Mouse (Mus musculus) inflammation-experienced regulatory T-cells, adult 6 months (primary cell): ENCODE data around the gene Tmem220. TPM values are rescaled to one million over a fixed set of nuclear protein-coding genes. Genes with fewer than 3 reads are reported as not detected.
"Not testable (repeated sequence)": the region's sequence is repeated elsewhere in the genome, so short reads cannot be mapped to it uniquely, and the experiment has no call there.

Experiments
- ATAC-seq: one replicate; pipeline ENCODE4 v1.8.0; 2017
- polyA plus RNA-seq, 3 experiments: library from polyadenylated mRNA; unstranded; fragments of 100-300 nt; shearing (Covaris generic); gene quantifications; one replicate each; pipeline ENCODE4 v1.2.1; 2017

Tmem220 gene
- polyA plus RNA-seq, 3 experiments from 2014 or later = 1.9 to 3.0 (median 2.6) TPM

DNA sequence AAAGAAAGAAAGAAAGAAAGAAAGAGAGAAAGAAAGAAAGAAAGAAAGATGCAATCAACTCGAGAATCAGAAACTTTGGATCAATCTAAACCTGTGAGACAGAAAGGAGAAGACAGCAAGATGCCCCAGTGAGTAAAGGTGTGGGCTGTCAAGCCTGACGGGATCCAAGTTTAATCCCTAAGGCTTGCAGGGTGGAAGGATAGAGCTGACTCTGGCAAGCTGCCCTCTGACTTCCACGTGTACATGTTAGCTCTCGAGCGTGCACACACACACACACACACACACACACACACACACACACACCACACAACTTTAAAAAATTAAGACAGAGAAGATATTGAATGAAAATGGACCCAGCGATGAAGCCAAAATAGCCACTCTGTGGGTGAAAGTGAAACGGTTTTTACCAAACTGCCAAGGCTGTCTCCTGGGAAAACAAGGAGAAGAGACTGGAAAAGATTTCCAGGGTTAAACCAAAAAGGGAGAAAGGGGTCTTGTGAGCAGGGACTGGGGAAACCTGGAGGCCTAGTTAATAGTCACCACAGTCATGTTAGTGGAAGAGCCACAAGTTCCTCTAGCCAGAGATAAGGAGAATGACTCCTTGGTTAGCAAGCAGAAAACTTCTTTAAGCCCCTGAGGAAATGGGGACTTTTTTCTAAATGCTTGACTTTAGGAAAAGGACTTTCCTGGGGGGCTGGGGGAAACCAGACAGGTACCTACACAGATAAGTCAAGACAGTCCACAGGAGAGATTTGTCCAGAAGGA, 5.1 kb upstream of the Tmem220 start:
- no peak for ATAC-seq

DNA sequence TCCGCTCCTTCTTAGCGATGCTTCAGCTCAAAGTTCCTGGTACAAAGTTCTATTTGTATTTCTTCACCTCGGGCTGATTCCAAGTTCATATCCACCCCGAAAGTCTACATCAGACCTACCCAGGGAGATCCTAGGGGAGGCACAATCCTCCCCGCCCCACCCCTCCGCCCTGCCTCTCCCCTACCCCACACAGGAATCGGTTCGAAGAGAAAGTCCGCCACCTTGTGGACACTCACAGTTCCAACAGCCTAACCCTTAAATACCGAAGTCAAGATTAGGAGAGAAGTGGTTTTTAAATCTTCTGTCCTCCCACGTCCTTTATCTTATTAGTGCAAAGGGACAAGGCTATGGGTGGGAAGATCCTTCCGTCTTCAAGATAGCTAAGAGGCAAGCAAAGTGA, 4.0 kb upstream of the Tmem220 start:
- ATAC-seq = no peak

DNA sequence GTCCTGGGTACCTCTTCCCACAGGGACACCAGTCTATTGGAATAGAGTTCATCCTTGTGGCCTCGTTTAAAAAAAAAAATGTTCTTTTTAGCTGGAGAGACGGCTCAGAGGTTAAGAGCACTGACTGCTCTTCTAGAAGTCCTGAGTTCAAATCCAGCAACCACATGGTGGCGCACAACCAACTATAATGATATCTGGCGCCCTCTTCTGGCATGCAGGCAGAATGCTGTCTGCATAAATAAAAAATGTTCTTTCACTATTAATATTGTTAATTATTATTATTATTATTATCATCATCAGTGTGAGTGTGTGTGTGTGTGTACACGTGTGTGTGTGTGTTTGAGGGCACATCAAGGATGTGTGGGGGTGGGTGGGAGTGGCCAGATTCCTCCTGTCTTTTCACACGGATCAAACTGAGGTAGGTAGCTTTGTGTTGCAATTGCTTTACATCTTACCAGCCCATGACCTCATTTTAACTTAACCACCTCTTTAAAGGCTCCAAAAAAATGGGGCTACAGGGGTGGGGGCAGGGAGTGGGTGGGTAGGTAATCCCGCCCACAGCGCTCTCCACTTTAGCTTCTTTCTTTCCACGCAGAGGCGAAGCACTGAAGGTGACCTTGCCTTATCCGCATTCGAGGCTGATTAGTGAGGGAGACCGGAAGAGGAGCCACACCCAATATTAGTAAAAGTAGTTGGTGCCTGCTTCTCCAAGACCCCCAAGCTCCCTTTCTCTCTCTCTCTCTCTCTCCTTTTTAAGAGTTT, 2.4 kb upstream of the Tmem220 start:
- no peak for ATAC-seq

DNA sequence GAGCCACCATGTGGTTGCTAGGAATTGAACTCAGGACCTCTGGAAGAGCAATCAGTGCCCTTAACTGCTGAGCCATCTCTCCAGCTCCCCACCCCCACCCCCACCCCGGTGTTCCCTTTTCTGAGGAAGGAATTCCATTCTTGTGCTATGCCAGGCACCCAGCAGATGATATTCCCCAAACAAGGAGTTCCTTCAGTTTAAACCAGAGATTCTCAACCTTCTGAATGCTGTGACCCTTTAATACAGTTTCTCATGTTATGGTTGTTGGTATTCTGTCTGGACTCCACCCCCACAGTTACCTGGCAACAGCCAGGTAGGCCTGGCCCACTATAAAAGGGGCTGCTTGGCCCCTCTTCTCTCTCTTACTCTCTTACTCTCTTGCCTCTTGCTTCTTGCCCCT, 1.8 kb upstream of the Tmem220 start:
- ATAC-seq = not testable (repeated sequence)

DNA sequence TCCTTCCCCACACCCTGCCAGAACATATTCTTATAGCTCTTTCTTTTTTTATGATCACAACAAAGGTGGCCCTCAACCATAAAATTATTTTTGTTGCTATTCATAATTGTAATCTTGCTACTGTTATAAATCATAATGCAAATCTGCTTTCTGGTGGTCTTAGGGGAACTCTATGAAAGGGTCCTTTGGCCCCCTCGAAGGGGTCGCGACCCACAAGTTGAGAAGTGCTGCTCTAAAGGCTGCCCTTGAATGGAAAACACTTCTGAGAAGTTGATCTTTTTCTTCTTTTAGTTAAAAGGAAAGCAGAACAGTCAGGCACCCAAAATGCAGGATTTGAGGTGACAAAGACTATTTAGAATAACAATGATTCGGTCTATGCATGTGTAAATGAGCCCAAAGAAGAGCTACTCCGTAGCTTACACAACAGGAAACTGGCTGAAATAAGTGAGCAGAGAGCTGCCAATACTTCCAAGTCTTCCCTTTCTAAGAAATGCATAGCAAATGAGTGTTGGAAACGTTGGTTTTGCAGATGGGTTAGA, 1.1 kb upstream of the Tmem220 start:
- ATAC-seq = no peak

DNA sequence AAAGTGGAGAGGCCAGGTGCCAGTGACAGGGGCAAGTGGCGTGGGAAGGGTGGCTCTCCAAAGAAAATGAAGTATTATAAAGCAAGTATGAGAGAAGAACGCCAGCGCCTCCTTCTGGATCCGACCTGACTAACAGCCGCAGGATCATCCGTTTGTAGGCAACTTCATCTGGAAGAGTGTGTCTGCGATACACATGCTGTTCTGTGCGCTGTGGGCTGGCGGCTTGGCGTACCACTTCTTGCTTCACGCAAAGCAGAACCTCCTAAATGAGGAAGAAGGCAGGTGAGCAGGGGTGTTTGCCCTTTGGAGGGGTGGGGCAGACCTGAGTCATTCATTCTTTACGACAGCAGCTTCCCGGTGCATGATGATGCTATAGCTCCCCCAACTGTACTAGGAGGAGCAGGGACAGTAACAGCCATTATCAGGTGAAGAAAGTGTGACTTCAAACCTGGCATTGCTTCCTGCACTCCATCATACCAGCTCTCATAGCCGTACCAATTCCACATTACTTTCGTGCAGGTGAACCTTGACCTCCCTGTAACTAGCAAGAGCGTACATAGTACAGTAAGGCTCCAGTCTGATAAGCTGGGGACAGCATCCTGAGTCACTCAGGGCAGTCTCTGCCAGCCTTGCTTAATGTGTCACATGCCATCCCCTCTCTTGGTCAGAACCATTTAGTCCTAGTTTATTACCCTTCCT, 6.1 kb downstream of the Tmem220 start:
- no peak for ATAC-seq

DNA sequence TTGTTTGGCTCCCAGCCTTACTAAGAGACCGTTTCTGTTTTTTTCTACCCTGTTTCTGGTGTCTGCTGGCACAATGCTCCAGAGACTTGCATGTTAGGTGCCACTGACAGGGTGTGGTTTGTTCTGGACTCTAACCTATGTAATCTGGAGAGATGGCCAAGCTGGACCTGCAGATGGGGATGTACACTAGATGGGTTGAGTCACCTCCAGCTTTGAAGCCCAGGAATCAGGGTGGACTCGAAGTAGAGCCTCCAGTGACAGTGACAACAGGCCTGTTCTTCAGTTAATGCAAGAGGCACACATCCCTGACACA, 6.6 kb downstream of the Tmem220 start:
- no peak for ATAC-seq

DNA sequence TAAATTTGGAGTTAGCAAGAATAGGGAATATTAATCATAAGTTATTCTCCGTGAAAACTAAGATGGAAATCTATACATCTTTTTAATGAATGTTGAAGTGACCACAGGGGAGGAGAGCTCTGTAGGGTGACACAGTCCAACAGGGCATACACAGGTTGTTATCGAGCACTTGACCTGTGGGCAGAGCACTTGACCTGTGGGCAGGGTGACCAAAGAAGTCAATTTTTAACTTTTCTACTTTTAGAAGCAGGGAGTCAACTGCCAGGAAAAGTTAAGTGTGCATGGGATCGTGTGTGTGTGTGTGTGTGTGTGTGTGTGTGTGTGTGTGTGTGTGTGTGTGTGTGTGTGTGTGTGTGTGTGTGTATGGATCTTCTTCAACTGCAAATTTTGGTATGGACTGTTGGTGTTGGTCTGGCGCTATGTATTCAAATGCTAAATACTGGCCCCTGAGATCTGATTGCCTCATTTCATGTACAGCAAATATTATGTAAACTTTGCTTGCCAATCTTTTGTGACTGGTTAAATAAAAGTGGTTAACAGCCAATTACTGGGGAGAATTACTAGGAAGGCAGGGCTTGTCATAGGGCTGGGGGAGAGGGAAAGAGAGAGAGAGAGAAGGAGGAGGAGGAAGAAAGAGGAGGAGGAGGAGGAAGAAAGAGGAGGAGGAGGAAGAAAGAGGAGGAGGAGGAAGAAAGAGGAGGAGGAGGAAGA, 10.0 kb downstream of the Tmem220 start:
- ATAC-seq = no peak

DNA sequence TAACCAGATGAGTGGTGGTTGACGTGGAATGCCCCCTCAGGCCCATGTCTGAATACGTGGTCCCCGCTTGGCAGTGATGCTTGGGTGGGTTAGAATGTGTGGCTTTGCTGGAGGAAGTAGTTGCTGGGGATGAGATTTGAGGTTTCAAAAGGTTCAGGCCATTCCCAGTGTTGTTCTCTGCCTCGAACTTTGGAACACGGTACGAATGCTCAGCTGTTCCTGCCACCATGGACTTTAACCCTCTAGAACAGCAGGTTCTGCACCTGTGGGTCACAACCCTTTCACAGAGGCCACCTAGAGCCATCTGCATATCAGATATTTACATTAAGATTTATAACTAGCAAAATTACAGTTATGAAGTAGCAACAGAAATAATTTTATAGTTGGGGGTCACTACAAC, 11.3 kb downstream of the Tmem220 start:
- ATAC-seq = no peak

DNA sequence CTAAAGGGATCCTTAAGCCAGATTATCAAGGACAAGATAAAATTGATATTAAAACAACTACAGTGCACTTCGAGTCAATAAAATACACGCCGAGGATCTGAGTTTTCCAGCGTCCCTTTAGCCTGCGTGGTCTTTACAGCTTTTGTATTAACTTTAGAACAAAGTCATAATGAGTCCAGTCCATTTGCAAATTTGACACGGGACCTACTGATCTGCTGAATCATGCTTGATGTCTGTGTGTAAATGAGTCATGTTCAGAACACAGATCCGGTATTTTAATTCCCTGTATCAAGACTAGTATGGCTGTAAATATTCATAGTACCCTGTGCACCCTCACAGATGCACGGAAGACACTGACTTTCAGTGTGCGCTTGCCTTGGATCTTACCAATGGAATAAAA, 11.9 kb downstream of the Tmem220 start:
- ATAC-seq = no peak

DNA sequence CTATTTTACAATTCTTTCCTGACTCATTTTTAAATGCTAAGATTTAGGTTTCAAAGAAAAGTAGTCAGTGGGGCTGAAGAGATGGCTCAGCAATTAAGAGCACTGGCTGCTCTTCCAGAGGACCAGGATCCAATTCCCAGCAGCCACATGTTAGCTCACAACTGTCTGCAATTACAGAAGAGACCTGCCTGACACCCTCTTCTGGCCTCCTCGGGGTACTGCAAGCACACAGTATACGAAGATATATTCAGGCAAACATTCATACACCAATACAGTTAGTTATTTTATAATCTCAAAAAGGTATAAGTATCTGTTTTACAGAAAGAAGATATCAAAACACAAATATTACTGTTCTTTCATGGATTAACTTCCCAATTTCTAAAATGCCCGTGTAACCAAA, 14.8 kb downstream of the Tmem220 start:
- no peak for ATAC-seq

DNA sequence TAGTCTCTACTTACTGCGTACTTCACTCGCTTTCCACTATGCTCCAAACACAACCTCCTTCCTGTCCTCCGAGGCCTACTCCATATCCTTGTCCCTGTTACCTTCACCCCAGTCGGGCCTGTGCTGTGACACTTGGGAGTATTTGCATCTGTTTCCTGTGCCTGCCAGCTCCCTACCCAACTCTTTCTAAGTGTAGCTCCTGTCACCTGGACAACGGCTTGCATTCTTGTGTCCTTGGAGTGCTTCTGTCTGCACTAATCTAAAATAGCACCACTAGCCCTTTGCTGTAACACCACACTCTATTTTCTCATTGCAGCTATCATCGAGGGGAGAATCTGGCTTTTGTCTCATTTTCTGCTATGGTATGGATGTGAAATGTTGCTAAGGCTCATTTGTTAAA, 15.5 kb downstream of the Tmem220 start:
- ATAC-seq = no peak

DNA sequence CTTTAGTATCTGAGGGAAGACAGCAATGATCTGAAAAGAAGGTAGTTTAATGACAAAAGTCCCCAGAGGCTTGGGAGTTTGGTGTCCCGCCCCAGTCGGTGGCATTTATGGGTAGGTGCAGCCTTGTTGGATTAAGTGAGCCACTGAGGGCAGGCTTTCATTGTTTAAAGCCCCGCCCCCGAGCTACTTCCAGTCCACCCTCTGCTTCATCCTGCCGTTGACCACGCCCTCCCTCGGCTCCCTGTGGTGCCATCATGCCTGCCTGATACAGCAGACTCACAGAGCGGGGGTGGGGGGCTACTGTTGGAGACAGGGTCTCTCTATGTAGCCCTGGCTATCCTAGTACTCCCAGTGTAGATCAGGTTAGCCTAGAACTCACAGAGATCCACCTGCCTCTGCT, 18.1 kb downstream of the Tmem220 start:
- no peak for ATAC-seq

DNA sequence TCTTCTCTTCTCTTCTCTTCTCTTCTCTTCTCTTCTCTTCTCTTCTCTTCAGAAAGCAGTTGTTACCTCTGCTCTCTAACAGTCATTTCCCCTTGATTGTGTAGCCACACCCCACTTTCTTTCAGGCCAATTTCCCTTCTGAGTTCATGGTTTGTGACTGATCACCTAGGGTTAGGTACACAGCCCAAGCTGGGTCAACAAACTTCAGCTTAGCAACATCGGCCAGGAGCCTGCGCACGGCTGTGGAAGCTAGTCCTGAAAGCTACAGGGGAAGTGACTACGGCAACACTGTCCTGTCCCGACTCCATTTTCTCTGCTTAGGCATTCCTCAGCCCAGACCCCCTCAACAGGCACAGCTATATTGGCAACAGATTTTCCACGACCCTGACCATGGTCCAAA, 20.0 kb downstream of the Tmem220 start:
- ATAC-seq = no peak

DNA sequence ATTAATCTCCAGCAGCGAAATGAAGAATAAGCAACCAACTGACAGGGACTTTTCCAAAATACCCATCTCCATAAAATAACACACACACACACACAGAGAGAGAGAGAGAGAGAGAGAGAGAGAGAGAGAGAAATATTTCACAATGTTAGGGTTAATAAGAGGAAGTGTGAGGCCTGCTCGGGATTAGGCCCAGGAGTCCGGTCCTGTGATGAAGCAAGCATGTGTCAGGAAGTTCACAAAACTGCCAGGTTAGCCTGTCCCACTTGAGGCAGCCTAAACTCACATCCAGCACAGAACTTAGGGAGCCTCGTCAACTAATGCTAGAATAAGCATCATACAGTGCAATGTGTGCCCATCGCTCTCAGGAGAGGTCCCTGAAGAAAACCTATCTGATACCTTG, 22.2 kb downstream of the Tmem220 start:
- no peak for ATAC-seq

DNA sequence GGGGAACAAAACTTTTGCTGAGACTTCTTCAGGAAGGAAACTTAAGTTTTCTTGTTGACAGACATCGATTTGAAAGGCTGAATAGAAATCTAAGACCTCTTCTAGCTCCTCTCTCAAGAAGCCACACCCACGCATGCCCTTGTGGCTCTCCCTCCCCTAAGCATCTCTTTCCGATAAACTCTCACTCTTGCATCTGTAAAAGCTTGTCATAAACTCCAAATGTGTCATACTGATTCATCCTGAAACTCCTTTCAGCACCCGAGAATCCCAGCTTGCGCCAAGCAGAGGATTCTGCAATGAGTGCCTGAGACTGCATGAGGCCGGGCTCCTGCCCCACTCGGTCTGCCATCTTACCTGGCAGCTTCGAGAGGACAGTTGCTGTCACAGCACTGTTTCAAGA, 23.5 kb downstream of the Tmem220 start:
- peak; percentile 36 for ATAC-seq

DNA sequence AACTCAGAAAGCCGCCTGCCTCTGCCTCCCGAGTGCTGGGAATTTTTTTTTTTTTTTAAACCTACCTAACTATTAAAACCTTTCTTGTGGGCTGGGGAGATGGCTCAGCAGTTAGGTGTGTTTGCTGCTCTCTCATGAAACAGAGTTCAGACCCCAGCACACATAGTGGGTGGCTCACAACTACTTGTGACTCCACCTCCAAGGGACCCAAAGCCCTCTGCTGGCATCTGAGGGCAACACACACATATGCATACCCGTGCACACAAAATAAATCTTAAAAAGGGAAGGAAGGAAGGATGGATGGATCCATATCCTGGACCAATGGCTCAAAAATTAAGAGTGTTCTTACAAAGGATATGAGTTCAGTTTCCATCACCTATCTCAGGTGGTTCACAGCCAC, 24.3 kb downstream of the Tmem220 start:
- no peak for ATAC-seq

DNA sequence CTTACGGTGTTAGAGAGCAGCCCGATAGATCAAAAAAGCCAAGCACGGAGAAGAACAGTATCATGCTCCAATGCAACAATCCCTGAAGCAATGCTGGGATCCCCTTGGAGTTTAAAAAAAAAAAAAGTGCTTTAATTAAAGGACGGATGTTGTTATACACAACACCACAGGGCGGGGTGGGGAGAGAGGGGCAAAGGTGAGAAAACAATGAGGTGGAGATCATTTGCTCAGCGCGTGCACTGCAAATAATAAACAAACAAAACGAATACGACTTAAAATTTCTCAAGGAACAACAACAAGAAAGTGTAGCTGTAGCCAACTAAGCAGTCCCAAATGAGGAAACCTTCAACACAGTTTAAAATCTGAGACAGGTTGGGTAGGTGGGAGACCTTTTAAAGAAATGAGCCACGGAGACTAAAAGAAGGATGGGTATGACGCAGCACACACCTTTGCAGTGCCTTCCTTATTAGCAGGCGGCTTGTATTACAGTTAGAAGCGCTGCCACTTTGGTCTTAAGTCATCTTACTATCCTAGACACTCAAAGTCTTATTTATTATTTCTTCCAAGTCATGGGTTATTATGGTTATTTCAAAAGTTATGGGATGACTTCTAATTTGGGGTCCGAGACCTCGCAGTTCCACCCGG, 26.8 kb downstream of the Tmem220 start:
- ATAC-seq = peak; percentile 23

DNA sequence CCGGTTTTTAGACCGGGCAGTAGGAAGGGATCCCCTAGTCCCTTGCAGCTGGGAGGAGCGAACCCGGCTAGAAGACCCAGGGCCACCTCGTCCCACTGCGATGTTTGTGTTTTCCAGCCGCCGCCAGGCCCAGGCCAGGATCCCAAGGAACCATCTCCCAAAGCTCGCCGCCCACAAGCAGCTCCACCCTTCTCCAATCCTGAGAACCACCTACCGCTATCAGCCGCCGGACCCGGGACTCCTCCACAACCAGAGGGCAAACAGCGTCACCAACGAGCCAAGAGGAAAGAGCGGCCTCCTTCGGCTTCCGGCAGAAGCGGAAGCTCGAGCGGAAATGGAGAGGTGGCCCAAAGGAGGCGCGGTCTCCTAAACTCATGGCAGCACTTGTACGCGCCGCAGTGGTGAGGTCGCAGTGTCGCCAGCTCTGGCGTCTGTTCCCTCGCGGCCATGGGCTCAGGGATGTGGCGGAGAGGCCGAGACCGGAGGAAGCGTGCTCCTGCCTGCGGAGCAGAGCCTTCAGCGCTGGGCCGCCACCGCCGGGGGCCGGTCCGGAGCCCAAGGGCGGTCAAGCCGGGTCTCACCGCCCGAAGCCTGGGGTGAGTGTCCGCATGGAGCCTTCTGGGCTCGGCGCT, 27.5 kb downstream of the Tmem220 start, which contains the start of the genes Adprm and Sco1:
Gene Adprm, minus strand, starts transcription at position 274 of the 632 bp plus-strand sequence.
Gene Sco1, plus strand, starts transcription at position 350 of the 632 bp plus-strand sequence.
- ATAC-seq = peak; percentile 94

DNA sequence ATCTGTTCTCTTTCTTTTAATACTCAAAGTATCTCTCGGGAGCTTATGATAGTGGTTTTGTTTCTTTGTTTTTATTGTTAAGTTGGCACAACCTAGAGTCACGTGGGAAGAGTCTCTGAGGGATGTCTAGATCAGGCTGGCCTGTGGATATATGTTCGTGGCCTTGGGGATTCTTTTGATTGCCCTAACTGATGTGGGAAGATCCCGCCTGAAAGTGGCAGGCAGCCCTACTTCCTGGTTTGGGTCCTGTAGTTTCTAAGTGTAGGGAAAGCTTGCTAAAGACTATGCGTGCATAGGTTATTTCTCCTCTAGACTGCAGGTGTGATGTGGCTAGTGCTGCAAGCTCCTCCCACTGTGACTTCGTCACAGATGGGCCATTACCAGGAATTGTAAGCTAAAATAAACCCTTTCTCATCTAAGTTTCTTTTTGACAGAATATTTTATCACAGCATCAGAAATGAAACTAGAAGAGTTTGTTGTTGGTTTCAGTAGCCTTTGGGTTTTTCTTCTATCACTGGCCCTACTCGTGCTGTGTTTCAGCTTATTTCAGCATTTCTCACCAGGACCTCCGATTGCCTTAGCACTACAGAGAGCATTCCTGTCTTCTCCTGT, 29.9 kb downstream of the Tmem220 start:
- no peak for ATAC-seq

DNA sequence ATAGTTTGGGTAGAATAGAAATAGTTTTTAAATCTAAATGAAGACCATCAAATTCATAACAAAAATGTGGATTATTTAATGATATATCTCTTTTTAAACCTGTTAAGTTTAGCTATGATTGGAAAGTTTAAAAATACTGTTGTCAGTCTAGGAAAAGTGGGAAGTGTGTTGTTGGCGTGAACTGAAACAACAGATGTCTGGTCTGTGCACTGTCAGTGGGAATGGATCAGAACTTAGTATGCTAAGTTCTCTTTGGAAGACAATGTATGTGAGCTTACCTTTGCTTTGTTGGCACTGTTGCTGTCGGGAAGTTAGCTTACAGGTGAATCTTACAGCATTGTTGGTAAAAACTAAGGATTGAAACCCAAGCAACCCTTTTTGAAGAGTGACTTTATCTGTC, 36.4 kb downstream of the Tmem220 start:
- ATAC-seq = no peak
